Mouse (Mus musculus) lung, postnatal 0 days (tissue): ENCODE measurements around the gene Fbxl13. TPM values are rescaled to one million over a fixed set of nuclear protein-coding genes. Genes with fewer than 3 reads are reported as not detected.

Experiments
- ATAC-seq: fragments of 200-750 bp; cut with Nextera tagmentation; 2 replicates; pipeline ENCODE4 v1.8.0; 2017; ENCODE audit warnings: moderate library complexity
- DNase-seq: peaks from one replicate; pipeline ENCODE4 v3.0.0-alpha.2; 2016; ENCODE audit warnings: low spot score
- H3K27ac ChIP-seq: fragments of 300-500 bp; sonication (generic); 2 replicates; pipeline ENCODE4 v1.5.1; 2014; ENCODE audit warnings: antibody characterized with exemption, mild to moderate bottlenecking, low read length, mixed read lengths
- H3K27me3 ChIP-seq: fragments of 300-500 bp; sonication (generic); replicated peaks from 2 replicates; pipeline ENCODE4 v1.6.1; 2014; ENCODE audit warnings: low read length, mixed read lengths; ENCODE audit not compliant: insufficient read depth
- H3K36me3 ChIP-seq: fragments of 300-500 bp; sonication (generic); 2 replicates; pipeline ENCODE4 v1.6.1; 2014; ENCODE audit warnings: low read length, mixed read lengths; ENCODE audit not compliant: insufficient read depth
- H3K4me1 ChIP-seq: fragments of 300-500 bp; sonication (generic); 2 replicates; pipeline ENCODE4 v1.6.1; 2014; ENCODE audit warnings: antibody characterized with exemption, low read depth, low read length, mixed read lengths; ENCODE audit not compliant: insufficient read depth
- H3K4me2 ChIP-seq: fragments of 300-500 bp; sonication (generic); replicated peaks from 2 replicates; pipeline ENCODE4 v1.6.1; 2014; ENCODE audit warnings: low read depth, mild to moderate bottlenecking, low read length, moderate library complexity, mixed read lengths
- H3K4me3 ChIP-seq: fragments of 300-500 bp; sonication (generic); 2 replicates; pipeline ENCODE4 v1.5.1; 2014; ENCODE audit warnings: low read depth, low read length
- H3K9ac ChIP-seq: fragments of 300-500 bp; sonication (generic); replicated peaks from 2 replicates; pipeline ENCODE4 v1.6.1; 2014; ENCODE audit warnings: low read depth, mild to moderate bottlenecking
- H3K9me3 ChIP-seq: fragments of 300-500 bp; sonication (generic); 2 replicates; pipeline ENCODE4 v1.6.1; 2016; ENCODE audit warnings: low read length, mixed read lengths
- CTCF ChIP-seq: IDR thresholded peaks from 2 replicates; pipeline ENCODE4 v1.5.1; 2016; ENCODE audit warnings: antibody characterized with exemption, mild to moderate bottlenecking
- EP300 ChIP-seq: IDR thresholded peaks from 2 replicates; pipeline ENCODE4 v1.6.1; 2016; ENCODE audit warnings: antibody characterized with exemption, mild to moderate bottlenecking, control low read depth
- WGBS: fragments of 180-500 bp; shearing (Covaris S2); extraction: QIAGEN DNeasy Blood & Tissue Kit; methylation state at CpG from one replicate; pipeline ENCODE4 v1.1.7; 2014; 5-methylcytosine and 5-hydroxymethylcytosine counted together
- polyA plus RNA-seq: library from polyadenylated mRNA; unstranded; fragments of >200 nt; fragmentation: Nextera tagmentation; extraction: Ambion mirVana; gene quantifications from 2 replicates; pipeline ENCODE4 v1.2.1, GENCODE M21; 2015

Fbxl13 gene
- polyA plus RNA-seq, 1 experiment from 2014 or later = 1.1 TPM

DNA sequence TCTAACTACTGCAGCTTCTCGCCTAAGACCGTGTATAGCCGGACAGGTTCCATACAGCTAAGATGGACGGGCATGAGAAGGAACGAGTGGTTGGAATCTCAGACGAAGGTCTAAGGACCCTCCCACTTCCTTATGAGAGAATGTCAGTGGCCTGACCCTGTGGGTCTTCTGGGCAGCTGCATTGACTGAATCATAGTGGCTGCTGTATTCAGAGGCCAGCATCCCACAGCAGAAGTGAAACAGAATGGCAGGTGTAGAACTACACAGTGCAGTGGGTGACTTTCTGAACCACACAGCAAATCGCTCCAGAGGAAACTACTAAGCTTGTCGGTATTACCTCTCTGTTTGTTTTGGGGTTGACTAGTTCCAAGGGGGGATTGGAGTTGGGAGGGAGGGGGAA is 140.3 kb downstream of the Fbxl13 start:
- no peak for ATAC-seq
- no peaks in the 10 kb centered on the region for H3K9me3 ChIP-seq

DNA sequence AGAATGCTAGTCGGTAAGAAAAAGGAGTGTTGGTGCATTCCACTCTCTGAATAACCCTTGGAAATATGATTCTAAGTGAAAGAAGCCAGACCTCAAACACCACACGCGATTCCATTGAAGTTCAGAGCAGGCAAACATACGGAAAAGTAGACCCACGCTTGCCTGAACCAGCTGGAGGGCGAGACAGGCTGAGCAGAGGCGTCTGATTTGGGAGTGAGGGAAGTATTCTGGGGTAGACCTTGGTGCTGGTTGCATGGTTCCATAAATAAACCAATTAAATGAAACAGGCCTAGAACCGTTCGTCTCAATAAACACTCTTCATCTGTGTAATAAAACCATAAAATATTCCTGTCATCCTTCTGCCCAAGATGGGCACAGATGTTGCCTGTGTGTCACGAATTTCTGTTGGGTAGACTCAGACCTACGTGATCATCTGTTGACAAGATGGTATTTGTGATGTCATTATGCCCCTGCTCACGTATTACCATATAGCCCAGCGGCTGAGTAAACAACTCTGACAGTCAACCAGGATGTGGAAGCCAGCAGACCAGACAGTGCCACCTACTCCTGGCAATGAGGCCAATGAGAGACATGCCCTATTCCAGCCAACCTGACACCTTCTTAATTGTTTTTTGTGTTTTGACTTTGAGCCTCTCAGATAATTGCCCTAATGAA is 142.4 kb downstream of the Fbxl13 start:
- ATAC-seq = no peak
- H3K27ac ChIP-seq = no peak overlapping the region

More for the DNA sequence above, 140.3 kb downstream of the Fbxl13 start:
- WGBS = 72% methylated on average over 8 of the region's 8 CpGs
- H3K36me3 ChIP-seq = no peaks in the 10 kb centered on the region
- no peaks in the 10 kb centered on the region for H3K4me1 ChIP-seq
- H3K27me3 ChIP-seq = no peaks in the 10 kb centered on the region
- H3K27ac ChIP-seq = no peak overlapping the region
- no peak for TF ChIP-seq EP300
- no peak for TF ChIP-seq CTCF
- no peak overlapping the region for H3K4me2 ChIP-seq
- H3K4me3 ChIP-seq = no peak overlapping the region
- no peak overlapping the region for H3K9ac ChIP-seq
- no peak for DNase-seq

DNA sequence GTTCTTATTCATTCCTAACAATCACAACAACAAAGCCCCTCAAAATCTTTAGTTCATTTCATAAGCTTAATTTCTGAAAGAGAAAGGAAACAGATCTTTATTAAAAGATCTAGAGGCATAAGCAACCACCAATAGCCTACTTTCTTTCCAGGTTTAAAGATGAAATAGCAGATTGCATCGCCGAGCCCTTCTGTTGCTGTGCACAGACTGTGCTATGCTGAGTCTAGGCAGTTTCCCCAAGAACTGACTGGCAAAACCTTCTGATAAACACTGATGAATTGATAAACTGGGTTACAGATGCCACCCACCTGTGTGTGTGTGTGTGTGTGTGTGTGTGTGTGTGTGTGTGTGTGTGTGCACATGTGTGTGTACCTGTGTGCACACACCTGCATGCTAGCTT is 144.5 kb downstream of the Fbxl13 start:
- 86% methylated on average over 2 of the region's 2 CpGs for WGBS
- no peaks in the 10 kb centered on the region for H3K36me3 ChIP-seq
- no peaks in the 10 kb centered on the region for H3K9me3 ChIP-seq
- H3K27ac ChIP-seq = no peak overlapping the region
- H3K4me2 ChIP-seq = no peak overlapping the region
- H3K9ac ChIP-seq = no peak overlapping the region
- no peaks in the 10 kb centered on the region for H3K27me3 ChIP-seq
- no peak for ATAC-seq
- no peaks in the 10 kb centered on the region for H3K4me1 ChIP-seq
- no peak for TF ChIP-seq EP300
- TF ChIP-seq CTCF = no peak
- H3K4me3 ChIP-seq = no peak overlapping the region
- no peak for DNase-seq

More for the DNA sequence above, 142.4 kb downstream of the Fbxl13 start:
- TF ChIP-seq EP300 = no peak
- TF ChIP-seq CTCF = no peak
- Histone ChIP-seq H3K4me1 (no peaks in the 10 kb centered on the region), H3K9me3 (no peaks in the 10 kb centered on the region), H3K27me3 (no peaks in the 10 kb centered on the region), H3K36me3 (no peaks in the 10 kb centered on the region), H3K4me2 (no peak overlapping the region), H3K9ac (no peak overlapping the region), H3K4me3 (no peak overlapping the region)
- 80% methylated on average over 13 of the region's 13 CpGs for WGBS
- DNase-seq = no peak

DNA sequence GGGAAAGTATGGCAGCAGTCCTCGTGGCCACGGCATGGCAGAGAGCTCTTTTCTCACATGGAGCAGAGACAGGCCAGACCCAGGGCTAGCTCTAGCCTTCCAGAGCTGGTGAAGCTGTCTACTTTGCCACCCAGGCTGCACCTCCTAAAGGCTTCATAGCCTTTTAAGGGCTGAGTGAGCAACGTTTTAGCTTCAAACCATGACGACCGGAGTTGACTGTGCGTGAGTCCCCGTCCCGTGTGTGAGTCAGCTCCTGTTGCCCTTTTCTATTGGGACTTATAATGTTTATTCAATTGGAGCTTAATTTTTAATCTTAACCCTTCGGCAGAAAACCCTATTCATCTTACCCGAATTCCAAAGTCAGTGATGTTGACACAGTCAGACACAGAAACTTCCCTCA is 145.3 kb downstream of the Fbxl13 start:
- 51% methylated on average over 10 of the region's 10 CpGs for WGBS
- Histone ChIP-seq H3K27ac (no peak overlapping the region), H3K4me3 (no peak overlapping the region), H3K36me3 (no peaks in the 10 kb centered on the region), H3K4me2 (no peak overlapping the region), H3K4me1 (no peaks in the 10 kb centered on the region), H3K9me3 (no peaks in the 10 kb centered on the region), H3K27me3 (no peaks in the 10 kb centered on the region), H3K9ac (no peak overlapping the region)
- TF ChIP-seq CTCF (no peak), EP300 (no peak)
- ATAC-seq (no peak), DNase-seq (no peak)

DNA sequence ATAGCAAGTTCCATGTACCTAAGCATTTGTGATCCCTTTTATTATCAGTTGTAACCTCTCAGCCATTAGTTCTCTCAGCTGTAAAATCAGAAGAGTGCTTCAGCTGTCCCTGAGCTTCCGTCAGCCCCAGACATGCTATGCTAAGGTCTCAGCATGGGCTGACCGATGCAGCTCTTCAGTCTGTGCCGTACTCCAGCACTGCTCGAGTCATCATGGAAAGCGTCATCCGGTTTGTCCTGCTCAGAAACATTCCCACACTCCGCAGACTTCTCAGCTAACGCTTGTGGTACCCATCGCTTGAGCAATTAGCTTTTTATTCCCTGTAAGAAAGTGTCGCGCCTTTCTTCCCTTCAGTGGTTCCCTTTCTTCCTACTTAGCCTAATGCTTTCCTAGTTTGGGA is 146.5 kb downstream of the Fbxl13 start:
- H3K9me3 ChIP-seq = no peaks in the 10 kb centered on the region
- no peak overlapping the region for H3K9ac ChIP-seq
- WGBS = 75% methylated on average over 11 of the region's 11 CpGs
- no peak overlapping the region for H3K4me3 ChIP-seq
- no peak for ATAC-seq
- H3K36me3 ChIP-seq = no peaks in the 10 kb centered on the region
- no peak for TF ChIP-seq EP300
- no peak for TF ChIP-seq CTCF
- no peak for DNase-seq
- no peak overlapping the region for H3K27ac ChIP-seq
- no peaks in the 10 kb centered on the region for H3K4me1 ChIP-seq
- no peaks in the 10 kb centered on the region for H3K27me3 ChIP-seq
- no peak overlapping the region for H3K4me2 ChIP-seq

DNA sequence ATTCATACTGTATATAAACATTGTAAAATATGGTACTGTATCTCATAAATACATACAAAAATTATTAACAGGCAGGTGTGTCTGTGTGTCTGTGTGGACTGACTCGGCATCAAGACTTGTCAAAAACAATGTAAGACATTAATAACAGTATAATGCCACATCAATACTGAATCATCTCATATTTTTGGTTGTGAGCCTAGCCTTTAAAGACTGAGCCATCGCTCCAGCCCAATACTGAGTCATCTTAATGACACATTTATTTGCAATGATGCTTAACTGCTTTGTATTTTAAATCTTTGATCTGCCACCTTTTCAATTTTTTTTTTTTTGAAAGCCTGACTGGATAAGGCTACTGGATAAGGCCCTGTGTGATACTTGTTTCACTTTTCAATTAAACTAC is 146.9 kb downstream of the Fbxl13 start:
- WGBS = 87% methylated on average over 2 of the region's 2 CpGs
- H3K4me3 ChIP-seq = no peak overlapping the region
- H3K9ac ChIP-seq = no peak overlapping the region
- no peaks in the 10 kb centered on the region for H3K27me3 ChIP-seq
- no peaks in the 10 kb centered on the region for H3K36me3 ChIP-seq
- ATAC-seq = no peak
- DNase-seq = no peak
- no peak for TF ChIP-seq CTCF
- no peak for TF ChIP-seq EP300
- no peak overlapping the region for H3K27ac ChIP-seq
- no peak overlapping the region for H3K4me2 ChIP-seq
- H3K4me1 ChIP-seq = no peaks in the 10 kb centered on the region
- H3K9me3 ChIP-seq = no peaks in the 10 kb centered on the region

DNA sequence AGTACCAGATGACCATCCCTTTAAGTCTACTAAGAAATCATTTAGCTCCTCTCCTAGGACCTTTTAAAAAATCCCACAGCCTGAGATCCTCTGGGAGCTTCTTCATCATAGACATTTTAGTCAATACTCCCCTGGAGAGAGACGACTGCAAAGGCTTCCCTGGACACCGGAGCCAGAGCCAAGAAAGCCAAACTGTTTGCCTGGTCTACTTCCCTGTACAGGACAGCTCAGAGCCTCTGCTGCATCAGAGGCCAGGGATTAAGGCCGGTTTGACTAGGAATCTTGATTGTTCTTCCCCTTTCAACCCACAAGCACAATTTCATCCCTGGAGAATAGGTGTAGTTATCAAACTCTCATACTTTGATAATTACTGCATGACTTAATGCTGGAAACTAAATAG is 148.6 kb downstream of the Fbxl13 start:
- Histone ChIP-seq H3K27me3 (no peaks in the 10 kb centered on the region), H3K36me3 (no peaks in the 10 kb centered on the region), H3K4me1 (no peaks in the 10 kb centered on the region), H3K9me3 (no peaks in the 10 kb centered on the region), H3K27ac (no peak overlapping the region), H3K4me2 (no peak overlapping the region), H3K4me3 (no peak overlapping the region), H3K9ac (no peak overlapping the region)
- no peak for ATAC-seq
- WGBS = 59% methylated on average over 3 of the region's 3 CpGs
- no peak for DNase-seq
- TF ChIP-seq CTCF = no peak
- no peak for TF ChIP-seq EP300
